Mouse (Mus musculus): ENCODE results near the gene Nradd. TPM values are rescaled to one million over a fixed set of nuclear protein-coding genes. Genes with fewer than 3 reads are reported as not detected.

Gene Nradd
- total and polyA plus RNA-seq, 3 experiments, result 0.58 to 1.1 TPM; not detected in 1

DNA sequence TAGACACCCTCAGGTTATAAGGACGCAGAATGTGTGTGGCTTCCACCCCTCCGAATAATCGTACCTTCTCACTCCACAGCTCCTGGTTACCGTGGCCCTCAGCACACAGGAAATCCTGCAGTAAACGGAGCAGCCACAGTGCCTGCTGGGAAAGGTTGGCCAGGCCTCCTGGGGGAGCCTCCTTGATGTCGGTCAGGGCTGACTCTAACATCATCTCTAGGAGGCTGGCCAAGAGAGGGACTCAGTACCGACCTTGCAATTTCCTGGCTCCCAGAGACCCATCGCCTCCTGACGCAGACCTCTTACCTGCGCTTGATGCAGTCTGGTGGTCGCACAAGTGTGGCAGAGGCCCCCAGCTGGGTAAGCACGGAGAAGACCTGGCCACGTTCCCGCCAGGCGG, 8.4 kb upstream of the Nradd start (continued):
- no peak for TF ChIP-seq POLR2AphosphoS5 (IDR thresholded peaks at IDR 0.05; ENCODE audit: borderline replicate concordance, low read depth, low read length)
- no peak for TF ChIP-seq MAZ (IDR thresholded peaks at IDR 0.05; ENCODE audit: low read depth, low read length)

GRCm38 (mm10) chr9:110631651-110632275, 7.5 kb upstream of the Nradd start:
- no peaks in the 10 kb centered on the region; a peak in 2 of 4 replicates for H3K36me3 ChIP-seq (ENCODE audit: control insufficient read depth in 1 of 2, insufficient read depth in 2 of 2, low read length in 2 of 2)
- DNase-seq (ENCODE audit: low read depth, low spot score), result no peak
- H3K4me1 ChIP-seq (ENCODE audit: control insufficient read depth in 1 of 2, insufficient read depth in 2 of 2, low read length in 2 of 2), result no peaks in the 10 kb centered on the region
- no peak for TF ChIP-seq E2F4 (IDR thresholded peaks at IDR 0.05; ENCODE audit: borderline replicate concordance, low read depth, low read length)
- no peak for TF ChIP-seq TCF12 (IDR thresholded peaks at IDR 0.05; ENCODE audit: low read depth, low read length)
- no peak for TF ChIP-seq BHLHE40 (IDR thresholded peaks at IDR 0.05; ENCODE audit: borderline replicate concordance, low read depth, low read length)
- no peak for TF ChIP-seq JUND (IDR thresholded peaks at IDR 0.05; ENCODE audit: low read depth, low read length)
- TF ChIP-seq POLR2AphosphoS5 (IDR thresholded peaks at IDR 0.05; ENCODE audit: borderline replicate concordance, low read depth, low read length), result no peak
- TF ChIP-seq MAZ (IDR thresholded peaks at IDR 0.05; ENCODE audit: low read depth, low read length), result no peak
- no peak for TF ChIP-seq ELF1 (IDR thresholded peaks at IDR 0.05; ENCODE audit: low read depth, low read length)
- no peak for TF ChIP-seq ETS1 (IDR thresholded peaks at IDR 0.05; ENCODE audit: low read depth, low read length)
- no peak for TF ChIP-seq GABPA (IDR thresholded peaks at IDR 0.05; ENCODE audit: low read depth, low read length)
- no peak for TF ChIP-seq USF2 (IDR thresholded peaks at IDR 0.05; ENCODE audit: borderline replicate concordance in 1 of 2, insufficient read depth in 1 of 2, low read depth in 1 of 2, low read length in 2 of 2)
- no peak for TF ChIP-seq HCFC1 (IDR thresholded peaks at IDR 0.05; ENCODE audit: low read depth, low read length)
- TF ChIP-seq SMC3 (IDR thresholded peaks at IDR 0.05; ENCODE audit: low read depth, low read length), result no peak
- TF ChIP-seq MAX (IDR thresholded peaks at IDR 0.05; ENCODE audit: low read length), result no peak
- TF ChIP-seq EP300 (IDR thresholded peaks at IDR 0.05; ENCODE audit: low read depth in 1 of 2, low read length in 2 of 2), result no peak
- no peak for TF ChIP-seq POLR2AphosphoS2 (IDR thresholded peaks at IDR 0.05; ENCODE audit: low read length)
- no peak for TF ChIP-seq CTCF (IDR thresholded peaks at IDR 0.05 in 2 of 3, conservative IDR thresholded peaks at IDR 0.05 in 1 of 3; ENCODE audit: control insufficient read depth in 1 of 3, insufficient read depth in 1 of 3, low read depth in 2 of 3, low read length in 3 of 3, poor library complexity in 1 of 3, severe bottlenecking in 1 of 3)
- no peak for TF ChIP-seq GATA1 (IDR thresholded peaks at IDR 0.05; ENCODE audit: low read depth, low read length)
- no peak for TF ChIP-seq UBTF (IDR thresholded peaks at IDR 0.05; ENCODE audit: borderline replicate concordance, insufficient read depth, low read depth, low read length)
- TF ChIP-seq MYC (IDR thresholded peaks at IDR 0.05; ENCODE audit: low read depth, low read length), result no peak
- no peak for TF ChIP-seq MXI1 (IDR thresholded peaks at IDR 0.05; ENCODE audit: low read depth, low read length)
- no peaks in the 10 kb centered on the region for H3K9me3 ChIP-seq (replicated peaks; ENCODE audit: insufficient read depth, low read length)
- H3K4me3 ChIP-seq (ENCODE audit: control insufficient read depth in 1 of 2, insufficient read depth in 1 of 2, low read depth in 2 of 2, low read length in 2 of 2), result no peak overlapping the region
- no peaks in the 10 kb centered on the region for H3K27me3 ChIP-seq (ENCODE audit: control insufficient read depth in 1 of 2, insufficient read depth in 2 of 2, low read length in 2 of 2)
- H3K79me2 ChIP-seq (ENCODE audit: control insufficient read depth, insufficient read depth, low read length, poor library complexity), result no peaks in the 10 kb centered on the region
- H3K27ac ChIP-seq (ENCODE audit: control insufficient read depth, low read depth, low read length), result no peak overlapping the region
- H3K9ac ChIP-seq (ENCODE audit: control insufficient read depth, low read depth, low read length, poor library complexity, severe bottlenecking), result no peak overlapping the region
